Mouse (Mus musculus) erythroid progenitor cell, adult 5-6 weeks (primary cell): Measurements from ENCODE around the gene Jak2. TPM values are rescaled to one million over a fixed set of nuclear protein-coding genes. Genes with fewer than 3 reads are reported as not detected.

Source experiments
- ATAC-seq: replicated peaks from 2 replicates; pipeline ENCODE4 v1.8.0; 2016; ENCODE audit warnings: moderate number of reproducible peaks, mild to moderate bottlenecking, moderate TSS enrichment, inconsistent platforms; ENCODE audit not compliant: poor library complexity, low FRiP score, severe bottlenecking
- total RNA-seq, 2 experiments: library from RNA; stranded (forward) in 1 of 2; stranded (reverse) in 1 of 2; fragments of 150-400 nt in 1 of 2; fragments of 186-747, 209-891 nt in 1 of 2; gene quantifications; 2 replicates each; pipeline versions ENCODE4 v1.2.3 to v1.2.4; 2015 to 2017; ENCODE audit warnings: low replicate concordance in 2 of 2

The Jak2 gene
- total RNA-seq, 2 experiments from 2014 or later = 88.7 to 88.9 TPM

DNA sequence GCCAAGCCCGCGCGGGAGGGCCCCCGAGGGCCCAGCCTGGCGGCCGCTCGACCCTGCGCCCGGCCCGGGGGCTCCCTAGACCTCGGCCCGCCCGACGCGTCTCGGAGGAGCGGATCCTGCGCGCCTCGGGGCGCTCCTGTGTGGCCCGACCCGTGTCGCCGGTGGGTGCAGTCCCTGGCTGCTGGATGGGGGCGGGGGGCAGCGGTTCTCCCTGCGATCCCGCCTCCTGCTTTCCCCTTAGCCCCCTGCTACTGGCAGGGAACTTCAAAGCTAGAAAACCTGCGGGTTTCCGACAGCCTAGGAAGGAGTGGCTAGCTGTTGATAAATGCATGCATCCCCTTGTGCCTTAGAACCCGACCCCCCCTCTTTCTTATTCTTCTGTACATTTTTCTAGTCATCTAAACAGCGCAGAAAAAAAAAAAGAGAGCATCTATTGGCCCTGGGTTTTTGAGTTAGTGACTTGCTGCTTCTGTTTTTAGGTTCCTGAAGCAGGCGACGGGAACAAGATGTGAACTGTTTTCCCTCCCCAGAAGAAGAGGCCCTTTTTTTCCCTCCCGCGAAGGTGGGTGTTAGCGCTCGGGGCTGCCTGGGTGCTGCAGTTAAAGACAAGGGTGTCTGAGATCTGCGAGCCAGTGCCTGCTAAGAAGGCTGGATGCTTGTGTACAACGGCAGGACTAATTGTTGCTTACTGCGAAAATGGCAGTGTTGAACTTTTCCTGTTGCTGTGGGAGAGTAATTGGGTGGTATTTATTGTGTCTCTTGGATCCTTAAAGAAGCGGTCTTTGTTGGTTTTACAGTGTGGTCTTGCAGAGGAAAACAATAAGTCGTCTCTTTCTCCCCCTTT is 552 bp downstream of the Jak2 start:
- peak; percentile 37 for ATAC-seq

DNA sequence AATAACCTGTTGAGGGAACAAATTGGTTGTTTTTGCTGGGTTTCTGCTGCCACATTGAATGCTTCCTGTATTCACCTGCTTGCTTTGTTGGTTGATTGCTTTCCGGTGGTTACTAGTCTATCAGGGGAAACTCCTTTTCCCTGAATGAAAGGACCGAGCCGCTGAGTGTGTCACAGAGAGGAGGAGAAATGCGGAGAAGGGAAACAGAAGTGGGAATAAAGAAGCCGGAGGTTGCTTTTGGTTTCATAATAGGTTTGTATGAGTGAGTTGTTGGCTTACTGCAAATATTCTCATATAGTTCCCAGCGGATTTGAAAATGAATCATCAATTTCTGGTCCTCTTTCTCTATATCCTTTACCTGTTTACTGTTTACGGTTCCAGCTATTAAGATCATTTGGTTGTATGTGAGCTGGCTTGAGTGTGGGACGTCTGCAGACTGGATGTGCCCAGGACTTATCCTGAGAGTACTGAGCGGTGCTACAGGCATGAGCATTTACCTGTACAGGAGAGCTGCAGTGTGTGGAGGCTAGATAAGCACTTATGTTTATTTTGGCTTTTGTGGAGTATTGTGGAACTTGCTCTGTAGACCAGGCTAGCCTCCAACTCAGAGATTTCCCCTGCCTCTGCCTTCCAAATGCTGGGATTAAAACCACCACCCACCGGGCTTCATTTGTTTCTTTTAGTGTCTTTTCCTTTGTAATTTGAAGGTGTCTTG is 1.4 kb downstream of the Jak2 start:
- peak; percentile 23 for ATAC-seq

DNA sequence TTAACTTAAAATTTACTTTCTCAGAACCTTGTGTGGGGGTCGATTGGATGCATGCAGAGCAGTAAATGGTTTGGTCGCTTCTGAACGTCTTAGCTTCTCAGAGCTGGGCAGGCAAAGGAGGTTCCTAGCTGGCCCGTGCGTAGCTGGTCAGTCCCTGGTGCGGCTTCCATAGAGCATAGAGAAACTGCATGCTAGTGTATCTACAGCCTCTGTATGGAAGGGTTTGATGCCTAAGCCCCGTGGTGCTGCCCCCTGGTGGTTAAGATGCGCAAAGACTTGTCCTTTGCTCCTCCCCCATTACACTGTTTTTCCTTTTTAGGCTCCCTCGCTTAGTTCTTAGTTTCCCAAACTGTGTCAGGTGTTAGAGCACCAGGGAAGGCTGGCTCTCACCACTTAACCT is 2.1 kb downstream of the Jak2 start:
- ATAC-seq = peak; percentile 68

DNA sequence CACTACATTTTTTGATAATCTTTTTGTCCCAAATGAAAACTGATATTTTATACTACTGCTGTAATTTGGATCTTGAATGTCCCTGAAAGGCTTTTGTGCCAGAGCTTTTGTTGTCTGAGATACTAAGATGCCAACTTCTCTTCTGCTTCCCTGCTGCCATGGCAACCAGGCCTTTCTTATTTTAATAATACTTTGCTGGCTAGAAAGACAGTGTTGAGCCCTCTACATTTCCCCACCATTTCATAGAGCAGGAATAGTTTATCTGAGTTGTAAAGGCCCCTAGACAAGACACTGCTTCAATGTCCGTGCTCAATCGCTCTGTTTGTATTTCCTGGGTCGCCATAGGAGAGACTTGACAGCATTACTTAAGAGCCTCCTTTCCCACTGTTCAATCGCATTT is 3.0 kb downstream of the Jak2 start:
- no peak for ATAC-seq

DNA sequence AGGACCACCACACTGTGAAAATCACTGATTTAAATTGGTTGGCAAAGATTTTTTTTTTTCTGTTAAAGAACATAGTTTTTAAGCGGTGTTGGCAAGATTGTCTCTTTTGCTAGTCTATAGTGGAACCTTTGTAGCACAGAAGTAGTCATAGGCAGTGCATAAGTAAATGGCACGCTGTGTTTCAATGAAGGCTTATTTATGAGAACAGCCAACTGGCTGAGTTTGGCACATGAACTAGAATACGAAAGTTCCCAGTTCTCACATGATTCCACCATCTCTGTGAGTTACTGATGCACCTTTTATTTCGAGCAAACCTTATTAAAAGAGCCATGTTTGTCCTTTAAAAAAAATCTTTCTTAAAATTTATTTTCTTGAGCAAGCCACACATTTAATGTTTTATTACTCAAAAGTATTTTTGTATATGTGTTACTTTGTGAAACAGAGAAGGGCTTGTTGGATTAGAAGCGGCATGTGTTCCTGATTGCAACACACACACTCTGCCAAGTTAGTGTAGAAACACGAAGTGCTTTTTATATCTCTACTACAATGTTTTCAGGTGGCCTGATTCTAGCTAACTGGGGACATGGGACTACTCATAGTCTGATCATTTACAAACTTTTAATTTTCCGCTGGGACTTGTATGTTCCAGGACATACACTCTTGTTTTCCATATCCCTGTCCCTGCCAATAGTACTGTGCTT is 3.8 kb downstream of the Jak2 start:
- no peak for ATAC-seq

DNA sequence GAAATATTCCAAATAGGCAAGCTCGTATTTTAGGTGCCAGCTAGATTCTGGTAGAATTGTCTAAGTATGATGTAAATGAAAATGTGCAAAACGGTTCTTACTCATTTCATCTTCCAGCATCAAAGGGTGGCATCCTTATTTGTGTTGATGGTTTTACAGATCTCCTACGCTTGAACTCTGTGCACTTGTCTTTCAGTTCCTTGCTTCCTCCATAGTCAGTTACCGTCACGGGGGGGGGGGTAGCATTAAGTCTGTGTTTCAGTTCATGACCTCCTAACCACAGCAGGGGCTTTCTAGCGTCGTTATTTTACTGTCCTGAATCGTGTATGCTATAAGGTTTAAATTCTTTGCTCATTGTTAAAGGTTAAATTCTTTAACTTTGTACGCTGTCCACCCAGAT is 10.0 kb downstream of the Jak2 start:
- ATAC-seq = no peak

DNA sequence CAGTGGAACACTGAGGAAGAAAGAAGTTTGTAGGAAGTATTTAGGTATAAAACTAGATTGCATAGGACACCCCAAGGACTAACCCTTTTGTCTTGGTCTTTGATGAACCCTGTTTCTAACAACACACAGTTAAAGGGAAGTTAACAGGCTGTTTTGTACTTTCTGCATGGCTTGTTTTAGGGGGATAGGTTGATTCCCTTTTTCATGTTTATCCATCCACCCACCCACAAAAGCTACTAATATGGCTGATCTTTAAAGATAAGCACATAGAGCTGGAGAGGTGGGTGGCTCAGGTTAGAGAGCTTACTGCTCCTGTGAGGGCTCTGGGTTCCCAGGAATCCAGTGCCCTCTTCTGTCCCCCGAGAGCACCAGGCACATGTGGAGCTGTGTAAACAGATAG is 11.9 kb downstream of the Jak2 start:
- no peak for ATAC-seq

DNA sequence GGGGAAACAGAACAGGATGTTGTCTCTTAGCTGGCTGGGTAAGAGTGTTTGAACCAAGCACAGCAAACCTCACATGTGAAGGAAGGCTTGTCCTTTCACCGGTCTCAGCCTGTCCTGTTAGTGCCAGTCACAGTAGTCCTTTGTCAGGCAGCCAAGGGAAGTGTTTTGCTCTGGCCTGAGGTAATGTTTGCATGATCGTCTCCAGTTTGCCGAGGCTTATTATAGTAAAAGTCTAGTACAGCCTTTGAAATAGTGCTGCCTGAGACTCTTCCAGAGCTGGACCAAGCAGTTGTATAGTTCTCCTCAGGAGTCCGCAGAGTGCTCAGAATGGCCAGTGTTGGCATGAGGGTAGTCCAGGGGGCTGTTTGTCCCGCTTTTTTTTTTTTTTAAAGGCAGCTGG is 13.9 kb downstream of the Jak2 start:
- ATAC-seq = no peak

DNA sequence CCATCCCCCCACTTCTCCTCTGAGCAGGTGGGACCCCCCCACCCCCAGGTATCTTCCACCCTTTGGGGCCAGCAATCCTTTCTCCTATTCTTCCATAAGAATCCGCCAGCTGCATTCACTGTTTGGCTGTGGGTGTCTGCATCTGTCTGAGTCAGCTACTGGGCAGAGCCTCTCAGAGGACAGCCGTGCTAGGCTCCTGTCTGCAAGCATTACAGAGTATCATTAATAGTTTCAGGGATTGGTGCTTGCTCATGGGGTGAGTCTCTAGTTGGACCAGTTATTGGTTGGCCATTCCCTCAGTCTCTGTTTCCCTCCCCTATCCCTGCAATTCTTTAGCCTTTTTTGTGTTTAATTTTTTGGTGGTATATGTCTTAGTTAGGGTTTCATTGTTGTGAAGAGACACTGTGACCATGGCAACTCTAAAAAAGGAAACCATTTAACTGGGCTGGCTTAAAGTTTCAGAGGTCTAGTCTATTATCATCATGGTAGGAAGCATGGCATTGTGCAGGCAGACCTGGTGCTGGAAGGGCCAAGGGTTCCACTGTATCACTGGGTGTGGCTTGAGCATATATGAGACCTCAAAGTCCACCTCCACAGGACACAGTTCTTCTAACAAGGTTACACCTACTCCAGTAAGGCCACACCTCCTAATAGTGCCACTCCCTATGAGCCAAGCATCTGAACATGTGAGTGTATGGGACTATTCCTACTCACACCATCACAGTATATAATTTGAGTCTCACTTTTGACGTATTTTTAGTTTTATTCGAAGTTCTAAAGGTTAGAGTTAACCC is 15.6 kb downstream of the Jak2 start:
- ATAC-seq = peak; percentile 52

DNA sequence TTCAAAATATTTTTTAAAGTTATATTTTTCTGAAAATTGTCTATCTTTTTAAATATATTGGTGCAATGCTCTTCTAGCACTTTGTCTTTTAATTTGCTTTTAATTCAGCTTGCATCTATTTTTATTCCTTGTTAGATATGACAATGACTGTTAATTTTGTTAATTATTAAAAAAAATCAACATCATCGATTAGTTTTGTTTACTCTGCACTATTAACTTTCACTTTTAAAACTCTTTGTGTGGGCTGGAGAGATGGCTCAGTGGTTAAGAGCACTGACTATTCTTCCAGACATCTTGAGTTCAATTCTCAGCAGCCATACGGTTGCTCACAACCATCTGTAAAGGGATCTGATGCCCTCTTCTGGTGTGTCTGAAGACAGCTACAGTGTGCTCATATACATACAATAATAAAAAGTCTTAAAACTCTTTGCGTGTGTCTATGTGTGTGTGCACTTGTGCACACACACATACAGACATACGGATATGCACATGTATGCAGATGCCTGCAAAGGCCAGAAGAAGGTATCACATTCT is 17.2 kb downstream of the Jak2 start:
- no peak for ATAC-seq

DNA sequence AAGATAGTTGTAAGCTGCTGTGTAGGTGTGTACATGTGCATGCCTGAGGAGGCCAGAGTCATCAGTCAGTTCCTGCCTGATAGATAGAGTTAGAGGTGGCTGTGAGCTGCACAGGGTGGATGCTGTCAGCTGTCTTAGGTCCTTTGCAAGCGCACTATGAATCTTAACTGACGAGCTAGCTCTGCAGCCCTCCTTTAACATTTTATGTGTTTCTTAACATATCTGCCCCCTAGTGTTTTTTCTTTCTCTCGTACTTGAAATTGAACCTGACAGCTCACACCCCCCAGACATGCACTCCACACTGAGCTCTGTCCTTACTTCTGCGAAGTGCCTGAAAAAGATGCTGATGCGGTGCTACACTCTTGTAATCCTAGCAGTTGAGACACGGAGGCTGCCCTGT is 18.6 kb downstream of the Jak2 start:
- ATAC-seq = peak; percentile 33; the same call in 1 of the 2 replicates

DNA sequence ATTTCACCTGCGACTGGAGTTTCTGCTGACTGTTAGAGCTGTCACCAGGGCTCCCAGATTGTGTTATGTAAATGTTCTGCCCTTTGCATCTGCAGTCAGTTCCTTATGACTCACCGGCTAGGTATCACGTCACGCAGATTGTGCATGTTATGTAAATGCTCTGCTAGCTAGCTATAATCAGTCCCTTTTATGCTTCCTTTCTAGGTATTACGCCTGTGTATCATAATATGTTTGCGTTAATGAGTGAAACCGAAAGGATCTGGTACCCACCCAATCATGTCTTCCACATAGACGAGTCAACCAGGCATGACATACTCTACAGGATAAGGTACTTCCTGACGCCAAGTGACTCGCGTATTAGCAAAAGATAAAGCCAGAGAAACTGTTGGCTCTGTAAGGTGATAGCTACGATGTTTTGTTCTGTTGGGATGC is 19.5 kb downstream of the Jak2 start:
- ATAC-seq = peak; percentile 62

DNA sequence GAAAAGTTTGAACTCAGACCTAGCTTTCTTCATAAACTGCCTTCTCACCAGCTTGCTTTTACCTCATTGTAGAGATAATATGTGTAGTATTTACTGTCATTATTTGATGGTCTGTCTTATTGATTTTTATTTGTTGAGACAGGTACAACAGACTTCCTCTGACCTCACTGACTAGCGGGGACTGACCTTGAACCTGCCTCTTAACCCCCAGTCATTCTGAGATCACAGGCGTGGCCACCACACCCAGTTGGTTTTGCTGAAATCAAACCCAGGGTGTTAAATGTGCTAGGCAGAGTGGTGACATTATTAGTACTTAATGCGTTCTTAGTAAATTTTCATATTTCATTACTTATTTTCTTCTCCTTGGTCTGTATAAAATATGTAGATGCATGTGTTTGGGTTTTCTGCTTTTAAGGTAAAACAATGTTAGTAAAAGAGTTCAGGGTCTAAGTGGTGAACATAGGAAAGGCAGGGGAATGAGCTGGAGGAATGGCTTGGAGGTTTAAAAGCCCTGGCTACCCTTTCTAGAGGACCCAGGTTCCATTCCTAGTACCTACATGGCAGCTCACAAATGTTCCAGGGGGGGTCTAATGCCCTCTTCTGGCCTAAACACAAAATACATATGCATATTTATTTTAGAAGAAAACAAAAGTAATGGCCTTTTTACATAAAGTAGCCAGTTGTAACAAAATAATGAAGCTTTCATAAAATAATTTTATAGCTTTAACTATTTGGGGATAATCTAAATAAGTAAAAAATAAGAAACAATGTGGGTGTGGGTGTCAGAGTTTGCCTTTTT is 20.6 kb downstream of the Jak2 start:
- ATAC-seq = no peak

DNA sequence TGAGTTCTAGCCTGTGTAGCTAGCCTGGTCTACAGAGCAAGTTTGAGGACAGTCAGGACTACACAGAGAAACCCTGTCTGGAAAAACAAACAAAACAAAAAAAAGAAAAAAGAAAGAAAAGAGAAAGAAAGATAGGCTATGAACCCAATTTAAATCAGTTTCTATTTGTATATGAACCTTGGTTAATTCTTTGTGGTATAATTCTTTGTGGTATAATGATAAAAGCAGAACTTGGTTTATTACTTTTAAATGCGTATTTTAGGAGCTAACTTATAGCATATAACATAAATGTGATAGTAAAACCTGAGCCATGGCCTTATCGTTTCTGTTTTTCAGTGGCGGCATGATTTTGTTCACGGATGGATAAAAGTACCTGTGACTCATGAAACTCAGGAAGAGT is 24.8 kb downstream of the Jak2 start:
- no peak for ATAC-seq

DNA sequence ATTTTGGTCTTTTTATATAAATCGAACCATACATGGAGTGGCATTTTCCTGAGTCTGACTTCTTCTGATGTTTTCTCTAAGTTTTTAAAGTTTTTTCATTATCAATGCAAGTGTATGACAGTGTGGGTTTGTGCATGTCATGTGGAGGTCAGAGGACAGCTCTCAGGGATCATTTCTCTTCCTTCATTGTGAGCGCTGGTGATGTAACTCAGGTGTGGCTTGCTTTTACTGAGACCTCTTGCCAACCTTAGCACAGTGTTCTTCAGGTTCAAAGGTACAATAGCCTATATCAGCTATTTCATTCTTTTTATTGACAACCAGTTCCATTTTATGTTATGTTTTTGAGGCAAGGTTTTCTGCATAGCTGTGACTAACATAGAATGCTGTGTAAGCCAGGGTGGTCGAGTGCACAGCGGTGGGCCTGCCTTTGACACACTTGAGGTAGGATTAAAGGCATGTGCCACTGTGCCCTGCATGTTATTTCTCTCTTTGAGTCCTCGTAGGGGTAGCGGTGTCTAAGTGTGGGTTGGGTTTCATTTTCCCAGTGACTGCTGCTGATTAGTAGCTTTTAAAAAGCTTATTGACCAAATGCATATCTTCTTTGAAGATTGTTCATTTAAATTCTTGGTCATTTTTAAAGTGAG is 27.4 kb downstream of the Jak2 start:
- no peak for ATAC-seq

DNA sequence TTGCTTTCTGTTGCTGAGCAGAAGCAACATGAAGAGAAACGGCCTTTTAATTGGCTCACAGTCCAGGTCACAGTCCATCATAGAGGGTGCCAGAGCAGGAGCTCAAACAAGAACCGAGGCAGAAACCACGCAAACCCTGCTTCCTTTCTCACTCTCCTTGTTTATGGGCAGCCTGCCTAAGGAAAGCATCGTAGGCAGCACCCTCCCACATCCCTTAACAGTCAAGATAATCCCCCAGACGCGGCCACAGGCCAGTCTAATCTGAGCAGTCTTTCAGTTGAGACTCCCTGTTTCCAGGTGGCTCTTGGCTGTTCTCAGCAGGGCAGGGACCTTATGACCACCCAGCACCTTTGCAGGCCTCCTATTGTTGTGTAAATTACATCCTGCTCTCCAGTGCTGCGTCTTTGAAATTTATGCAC is 33.8 kb downstream of the Jak2 start:
- ATAC-seq = no peak

DNA sequence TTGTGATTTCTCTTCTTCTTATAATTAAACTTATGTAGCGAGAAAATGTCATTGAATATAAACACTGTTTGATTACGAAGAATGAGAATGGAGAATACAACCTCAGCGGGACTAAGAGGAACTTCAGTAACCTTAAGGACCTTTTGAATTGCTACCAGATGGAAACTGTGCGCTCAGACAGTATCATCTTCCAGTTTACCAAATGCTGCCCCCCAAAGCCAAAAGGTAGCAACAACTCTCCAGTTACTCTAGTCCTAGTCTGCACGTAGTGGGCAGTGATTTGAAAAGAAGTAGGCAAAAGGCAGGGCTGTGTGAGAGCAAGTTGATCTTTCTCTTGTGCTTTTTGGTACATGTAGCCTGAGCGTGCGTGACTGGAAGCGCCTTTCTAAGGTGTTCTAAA is 36.2 kb downstream of the Jak2 start:
- no peak for ATAC-seq

DNA sequence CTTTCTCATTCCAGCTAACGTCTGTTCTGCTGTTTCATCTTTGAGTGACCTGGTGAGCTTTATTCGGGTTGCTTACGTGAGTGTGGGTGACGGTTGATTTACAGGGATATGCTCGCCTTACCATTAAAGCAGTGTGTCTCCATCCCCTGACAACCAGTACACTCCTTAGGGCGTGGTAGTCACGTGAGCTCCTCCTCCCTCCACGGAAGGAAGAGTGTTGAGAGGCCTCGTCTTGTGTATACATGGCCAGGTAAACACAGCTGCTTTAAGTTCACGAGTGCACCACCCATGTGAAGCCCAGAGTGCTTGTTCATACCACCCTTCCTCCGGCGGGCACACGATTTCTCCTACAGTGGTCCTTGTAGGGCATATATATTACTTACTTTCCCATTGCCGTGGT is 39.9 kb downstream of the Jak2 start:
- no peak for ATAC-seq
